Mouse (Mus musculus) E14TG2a.4 (cell line): ENCODE data around the gene Glycam1.

Experiments used
- H3K27me3 ChIP-seq: 2 replicates; pipeline ENCODE4 v1.6.1; 2014; ENCODE audit warnings: low read length, control low read depth; ENCODE audit not compliant: insufficient read depth
- H3K36me3 ChIP-seq: 2 replicates; pipeline ENCODE4 v1.6.1; 2014; ENCODE audit warnings: low read length, control low read depth; ENCODE audit not compliant: insufficient read depth
- H3K4me1 ChIP-seq: replicated peaks from 2 replicates; pipeline ENCODE4 v1.6.1; 2014; ENCODE audit warnings: low read depth, low read length, control low read depth
- H3K4me3 ChIP-seq: replicated peaks from 2 replicates; pipeline ENCODE4 v1.5.1; 2014; ENCODE audit warnings: mild to moderate bottlenecking, low read length
- H3K9me3 ChIP-seq: 2 replicates; pipeline ENCODE4 v1.6.1; 2014; ENCODE audit warnings: low read length, control low read depth
- CTCF ChIP-seq: conservative IDR thresholded peaks from 2 replicates; pipeline ENCODE4 v1.5.1; 2014; ENCODE audit warnings: low read length
- NANOG ChIP-seq: IDR thresholded peaks from 2 replicates; pipeline ENCODE4 v1.6.1; 2014; ENCODE audit warnings: borderline replicate concordance, low read length, mixed read lengths
- POU5F1 ChIP-seq: IDR thresholded peaks from 2 replicates; pipeline ENCODE4 v1.6.1; 2014; ENCODE audit warnings: low read length, borderline replicate concordance

The Glycam1 gene

DNA sequence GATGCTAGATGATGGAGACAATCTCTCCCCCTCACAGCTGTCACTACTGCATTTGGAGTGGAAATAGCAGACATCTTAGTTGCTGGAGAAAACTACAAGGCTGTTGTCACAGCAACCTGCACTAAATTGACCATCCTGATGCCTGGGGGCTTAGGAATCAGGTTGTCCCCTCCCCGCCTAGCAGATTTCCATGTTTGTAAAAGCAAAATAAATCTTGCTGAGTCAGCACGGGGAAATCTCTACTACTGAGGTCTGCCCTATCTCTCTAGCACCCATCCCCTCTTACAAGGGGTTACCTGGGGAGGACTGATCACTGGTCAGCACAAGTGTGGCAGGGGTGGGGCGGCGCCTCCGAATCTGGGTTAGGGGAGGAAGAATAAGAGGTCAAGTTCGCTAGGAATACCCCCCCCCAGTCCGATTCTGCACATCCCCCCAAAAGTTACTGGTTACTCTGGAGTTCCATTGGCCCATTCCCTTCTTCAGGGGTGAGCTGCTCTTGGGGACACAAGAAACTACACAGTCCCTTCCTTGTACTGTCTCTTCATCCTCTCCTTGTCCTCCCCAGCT is 30.7 kb downstream of the Glycam1 start:
- peaks cover 17% of the 10 kb centered on the region for H3K27me3 ChIP-seq
- TF ChIP-seq POU5F1 = no peak
- no peak for TF ChIP-seq CTCF
- TF ChIP-seq NANOG = no peak
- H3K9me3 ChIP-seq = no peaks in the 10 kb centered on the region
- H3K4me1 ChIP-seq = peaks cover 91% of the 10 kb centered on the region
- peaks cover 41% of the 10 kb centered on the region for H3K36me3 ChIP-seq
- H3K4me3 ChIP-seq = no peak overlapping the region

DNA sequence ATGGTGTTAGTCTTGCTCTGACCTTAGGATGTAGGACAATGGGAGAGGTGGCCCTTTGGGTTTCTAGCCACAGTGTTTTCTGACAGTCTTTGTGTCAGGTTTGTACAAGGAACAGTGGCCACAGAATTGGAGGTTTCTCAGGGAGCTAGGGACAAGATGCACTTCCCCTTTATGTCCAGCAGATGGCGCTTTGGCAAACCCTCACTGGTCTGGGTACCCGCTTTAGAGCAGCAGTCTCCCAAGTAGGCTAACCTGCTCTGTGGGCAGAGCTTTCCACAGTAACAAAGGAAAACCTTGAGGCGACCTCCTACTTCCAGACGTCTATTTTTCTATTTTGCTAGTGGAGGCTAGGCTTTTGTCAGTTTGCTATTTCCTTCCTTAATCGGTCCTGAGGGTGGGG is 34.5 kb downstream of the Glycam1 start:
- H3K4me1 ChIP-seq = peaks cover 82% of the 10 kb centered on the region
- no peaks in the 10 kb centered on the region for H3K27me3 ChIP-seq
- H3K36me3 ChIP-seq = peaks cover 78% of the 10 kb centered on the region
- H3K4me3 ChIP-seq = 0 out of 2 replicates have a peak overlapping the region, but pooled peaks have one; percentile 10
- TF ChIP-seq CTCF (peak; percentile 97), POU5F1 (no peak), NANOG (no peak)
- H3K9me3 ChIP-seq = no peaks in the 10 kb centered on the region

DNA sequence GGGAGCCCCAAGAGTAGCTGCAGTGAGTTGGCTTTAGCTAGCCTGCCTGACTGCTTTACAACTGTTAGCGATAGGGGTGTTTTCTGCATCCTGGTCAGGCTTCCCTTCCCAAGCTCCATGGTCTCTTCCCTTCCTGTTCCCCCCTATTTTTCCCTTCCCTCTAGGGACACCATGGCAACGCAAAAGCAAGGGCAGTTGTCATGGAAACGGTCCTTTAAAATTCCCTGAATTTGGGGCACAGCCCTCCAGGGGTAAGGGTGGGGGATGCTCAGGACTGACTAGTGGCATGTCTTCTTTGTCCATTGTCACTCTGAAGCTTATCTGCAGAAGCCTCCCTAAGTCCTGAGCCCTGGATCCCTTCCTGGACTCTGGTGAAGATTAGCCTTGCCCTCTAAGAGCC is 41.7 kb downstream of the Glycam1 start:
- Histone ChIP-seq H3K9me3 (no peaks in the 10 kb centered on the region), H3K36me3 (peaks cover 50% of the 10 kb centered on the region), H3K4me1 (peaks cover 82% of the 10 kb centered on the region), H3K4me3 (peak overlapping the region; percentile 54), H3K27me3 (no peaks in the 10 kb centered on the region)
- no peak for TF ChIP-seq POU5F1
- TF ChIP-seq NANOG = no peak

DNA sequence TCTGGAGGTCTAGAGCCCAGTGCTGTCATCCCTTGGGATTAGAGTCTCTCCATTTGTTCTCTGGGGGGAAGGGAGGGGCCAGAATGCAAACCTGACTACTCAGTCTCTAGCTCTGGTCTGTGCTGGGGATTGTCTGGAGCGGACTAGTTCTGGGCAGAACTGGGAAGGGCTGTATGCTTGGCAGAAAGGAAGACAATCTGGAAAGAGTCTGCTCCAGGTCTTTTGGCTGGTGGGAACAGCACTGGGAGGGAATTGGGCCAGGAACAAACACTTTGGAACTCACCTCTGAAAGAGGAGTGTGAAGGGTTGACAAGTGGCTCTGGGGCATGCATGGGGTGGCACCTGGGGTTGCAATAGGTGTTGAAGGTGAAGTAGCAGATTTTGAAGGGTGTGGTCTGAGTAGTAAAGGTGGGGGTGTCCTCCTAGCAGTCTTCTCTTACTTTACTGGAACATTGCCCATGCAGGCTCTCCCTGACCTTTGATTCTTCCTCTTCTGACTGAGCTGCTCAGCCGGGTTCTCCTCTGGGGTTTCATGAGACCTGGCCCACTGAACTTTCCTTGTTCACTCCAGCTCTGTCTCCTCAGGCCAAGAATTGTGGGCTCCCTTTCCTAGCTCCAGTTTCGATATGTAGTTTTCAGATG is 42.3 kb downstream of the Glycam1 start:
- Histone ChIP-seq H3K27me3 (no peaks in the 10 kb centered on the region), H3K4me1 (peaks cover 87% of the 10 kb centered on the region), H3K36me3 (peaks cover 44% of the 10 kb centered on the region), H3K4me3 (peak overlapping the region; percentile 54), H3K9me3 (no peaks in the 10 kb centered on the region)
- TF ChIP-seq CTCF (no peak), NANOG (no peak; the same call in 1 of the 2 replicates), POU5F1 (no peak)

DNA sequence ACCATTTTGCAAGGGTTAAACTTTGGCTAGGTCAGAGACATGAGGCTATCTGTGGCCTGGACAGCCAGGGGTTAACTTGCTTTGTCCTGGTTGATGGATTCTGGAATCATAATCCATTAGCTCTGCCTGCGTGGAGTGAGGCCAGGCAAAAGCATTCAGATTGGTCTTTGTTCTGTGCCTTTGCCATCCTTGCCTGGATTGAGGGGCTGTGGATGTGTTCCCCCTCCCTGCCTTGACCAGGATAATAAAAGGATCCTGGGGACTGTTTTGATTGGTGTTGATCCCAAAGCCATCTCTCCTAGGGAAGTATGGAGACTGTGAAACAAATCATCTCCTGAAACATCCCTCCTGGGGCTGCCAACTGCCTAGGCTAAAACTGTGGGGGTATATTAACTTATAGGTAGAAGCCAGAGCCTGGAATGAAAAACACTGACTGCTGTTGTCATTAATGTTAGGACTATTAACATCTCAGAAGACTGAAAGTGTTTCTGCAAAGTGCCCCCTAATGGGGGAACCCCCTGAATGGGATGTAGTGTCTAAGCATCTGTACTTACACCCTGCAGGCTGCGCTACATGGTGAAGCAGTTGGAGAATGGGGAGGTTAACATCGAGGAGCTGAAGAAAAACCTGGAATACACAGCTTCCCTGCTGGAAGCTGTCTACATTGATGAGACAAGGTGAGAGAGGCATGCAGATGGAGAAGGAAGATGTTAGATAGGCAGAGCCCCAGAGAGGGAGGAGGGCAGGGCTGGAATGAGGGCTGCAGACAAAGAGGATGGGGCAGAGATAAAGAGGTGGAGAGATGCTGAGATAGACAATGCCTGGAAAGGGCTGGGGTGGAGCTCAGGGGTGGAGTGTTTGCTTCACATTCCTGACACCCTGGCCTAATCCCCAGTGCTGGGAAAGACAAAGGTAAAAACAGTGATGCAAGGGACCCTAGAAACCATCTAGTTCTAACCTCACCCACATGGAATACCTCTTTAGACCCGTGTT is 45.2 kb downstream of the Glycam1 start:
- Histone ChIP-seq H3K27me3 (no peaks in the 10 kb centered on the region), H3K4me3 (peak overlapping the region; percentile 57), H3K9me3 (no peaks in the 10 kb centered on the region), H3K4me1 (peaks cover 99% of the 10 kb centered on the region), H3K36me3 (peaks cover 16% of the 10 kb centered on the region)
- TF ChIP-seq POU5F1 (0 out of 2 replicates have a peak, but pooled peaks have one; percentile 12), NANOG (peak; percentile 43), CTCF (no peak)

DNA sequence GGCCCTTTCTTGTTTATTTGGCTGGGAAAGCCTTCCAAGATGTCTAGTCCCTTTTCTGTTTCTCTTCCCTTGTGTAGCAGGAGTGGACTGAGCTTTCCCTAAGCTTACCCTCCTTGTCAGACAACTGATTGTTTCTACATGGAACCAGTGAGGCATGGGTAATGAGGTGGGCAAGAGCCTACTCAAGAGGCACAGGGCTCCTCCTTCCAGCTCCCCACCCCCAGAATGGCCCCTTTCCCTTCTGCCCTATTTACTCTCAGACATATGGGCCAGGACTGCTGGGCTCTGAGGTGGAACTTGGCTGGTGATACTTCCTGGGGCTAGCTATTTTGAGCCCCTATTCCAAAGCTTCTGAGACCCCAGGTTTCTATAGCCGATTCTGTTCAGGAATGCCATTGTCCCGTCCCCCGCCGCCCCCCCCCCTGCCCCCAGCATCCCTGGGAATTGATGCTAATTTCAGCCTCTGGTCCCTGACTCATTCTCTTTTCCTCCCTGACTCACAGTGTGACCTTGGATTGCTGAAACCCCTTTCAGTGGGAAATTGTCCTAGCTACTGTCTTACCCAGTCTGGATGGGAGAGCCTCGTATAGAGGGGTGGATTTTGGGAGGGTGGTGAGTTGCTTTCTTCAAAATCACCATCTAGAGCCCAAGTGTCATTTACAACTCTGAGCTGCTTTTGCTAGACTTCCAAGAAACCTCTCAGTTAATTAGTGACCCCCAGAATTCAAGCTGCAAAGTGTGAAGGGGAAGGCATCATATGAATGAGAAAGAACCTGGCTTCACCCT is 46.1 kb downstream of the Glycam1 start:
- no peak for TF ChIP-seq CTCF
- no peak for TF ChIP-seq POU5F1
- 0 out of 2 replicates have a peak, but pooled peaks have one; percentile 5 for TF ChIP-seq NANOG
- H3K9me3 ChIP-seq = no peaks in the 10 kb centered on the region
- peak overlapping the region; percentile 60 for H3K4me3 ChIP-seq
- peaks cover 98% of the 10 kb centered on the region for H3K4me1 ChIP-seq
- H3K27me3 ChIP-seq = no peaks in the 10 kb centered on the region
- peaks cover 7% of the 10 kb centered on the region; the same call in 1 of the 2 replicates for H3K36me3 ChIP-seq

DNA sequence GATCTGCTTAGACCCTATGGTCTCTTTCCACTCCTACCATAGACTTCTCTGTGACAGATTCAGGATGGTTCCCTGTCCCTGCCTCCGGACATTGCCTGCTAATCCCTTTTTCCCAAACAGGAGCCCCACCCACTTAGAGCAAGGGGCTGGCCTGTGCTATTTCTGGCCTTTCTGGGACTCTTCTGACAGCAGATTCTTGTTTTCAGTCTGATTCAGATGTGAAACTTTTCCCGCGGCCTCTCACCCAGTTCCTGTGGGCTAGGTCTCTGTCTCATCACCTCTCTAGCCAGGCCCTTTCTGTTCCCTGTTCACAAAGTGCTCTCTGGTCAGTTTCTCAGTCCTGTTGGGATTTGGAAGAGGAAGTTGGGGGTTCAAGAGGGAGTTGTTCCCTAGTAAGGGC is 50.0 kb downstream of the Glycam1 start:
- peak overlapping the region; percentile 63 for H3K4me3 ChIP-seq
- H3K36me3 ChIP-seq = no peaks in the 10 kb centered on the region
- H3K9me3 ChIP-seq = no peaks in the 10 kb centered on the region
- peaks cover 17% of the 10 kb centered on the region for H3K27me3 ChIP-seq
- H3K4me1 ChIP-seq = peaks cover 66% of the 10 kb centered on the region
- TF ChIP-seq NANOG = no peak

DNA sequence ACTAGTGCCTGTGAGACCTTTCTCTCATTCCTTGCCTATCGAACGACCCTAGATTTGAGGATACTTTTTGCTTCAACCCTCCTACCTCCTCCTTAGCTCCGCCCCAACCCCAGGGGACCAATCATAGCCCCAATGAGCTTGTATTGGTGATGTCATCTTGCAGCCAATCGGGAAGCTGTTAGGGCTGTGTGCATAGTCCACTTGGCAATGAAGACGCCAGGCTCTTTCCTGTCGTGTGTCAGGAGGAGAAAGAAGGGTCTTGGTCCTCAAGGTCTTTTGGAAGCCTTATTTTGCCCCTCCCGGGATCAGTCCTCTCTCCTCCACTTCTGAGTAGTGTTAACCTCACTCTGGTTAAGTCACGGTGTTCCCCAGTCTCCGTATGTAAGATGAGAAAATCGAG is 50.8 kb downstream of the Glycam1 start:
- H3K4me3 ChIP-seq = peak overlapping the region; percentile 63

More for the DNA sequence above, 50.8 kb downstream of the Glycam1 start:
- Histone ChIP-seq H3K4me1 (peaks cover 58% of the 10 kb centered on the region), H3K36me3 (no peaks in the 10 kb centered on the region), H3K9me3 (no peaks in the 10 kb centered on the region), H3K27me3 (peaks cover 24% of the 10 kb centered on the region)
- TF ChIP-seq CTCF (no peak), POU5F1 (no peak), NANOG (no peak)
